9 mouse cellular contexts compared by ENCODE assay signal in genomic region chr3:4796909-4797566, GRCm38 (mm10).
DNase-seq lines count a peak whose midpoint lies in the region; ATAC-seq lines count a peak whose summit lies in the region.
"Had no signal": no experiment of that assay in that cellular context is flagged by ENCODE, and none has a peak within 500 bp of the region (broad histone marks: within the 10 kb centered on the region; RNA-seq: fewer than 3 reads in every experiment).

No protein-coding gene starts in this region.

- H3K27ac ChIP-seq in hindbrain, embryonic 14.5 days, result peak overlapping the region; percentile 75
- no peak overlapping the region for H3K27ac ChIP-seq in limb, embryonic 15.5 days
- H3K27ac ChIP-seq in kidney, embryonic 16.5 days (ENCODE audit: low read length), result no peak overlapping the region
- H3K27ac ChIP-seq: heart, embryonic 15.5 days had no signal

- ATAC-seq in hindbrain, embryonic 14.5 days (ENCODE audit: low FRiP score), result peak; percentile 86
- 0 out of 2 replicates have a peak, but pooled peaks have one; percentile 35 for ATAC-seq in limb, embryonic 15.5 days (ENCODE audit: insufficient number of reproducible peaks, low FRiP score, low TSS enrichment, low read depth)
- ATAC-seq in kidney, embryonic 16.5 days (ENCODE audit: low FRiP score, low TSS enrichment), result no peak

- intact Hi-C loops in heart, postnatal 25 days (cut with DNase I), result no loop called here

- peaks cover 5% of the 10 kb centered on the region; the same call in 1 of the 2 replicates for H3K4me1 ChIP-seq in hindbrain, embryonic 14.5 days (replicated peaks; ENCODE audit: control insufficient read depth, insufficient read depth, low read length)
- H3K4me1 ChIP-seq in limb, embryonic 15.5 days, result no peaks in the 10 kb centered on the region
- no peaks in the 10 kb centered on the region for H3K4me1 ChIP-seq in kidney, embryonic 16.5 days (ENCODE audit: insufficient read depth, low read length)
- H3K4me1 ChIP-seq: heart, embryonic 15.5 days had no signal

- peak; percentile 74 for DNase-seq in Muller cell, postnatal 12 days (ENCODE audit: inconsistent ontology term)
- DNase-seq in cerebellum, adult 8-10 months, result peak; percentile 15
- peak; percentile 79 for DNase-seq in hindbrain, embryonic 14.5 days (ENCODE audit: low spot score)
- no peak for DNase-seq in adrenal gland, postnatal 4 days (ENCODE audit: low spot score in 2 of 2)
- no peak for DNase-seq in T-cell, adult 2 months (ENCODE audit: low spot score)
- DNase-seq in heart, postnatal 25 days (ENCODE audit: low spot score), result no peak

- H3K27me3 ChIP-seq in hindbrain, embryonic 14.5 days (ENCODE audit: control insufficient read depth, insufficient read depth, low read length), result no peaks in the 10 kb centered on the region
- no peaks in the 10 kb centered on the region for H3K27me3 ChIP-seq in limb, embryonic 15.5 days
- no peaks in the 10 kb centered on the region for H3K27me3 ChIP-seq in kidney, embryonic 16.5 days (ENCODE audit: insufficient read depth, low read length)
- H3K27me3 ChIP-seq: heart, embryonic 15.5 days had no signal

- peak overlapping the region; percentile 50 for H3K4me2 ChIP-seq in hindbrain, embryonic 14.5 days (replicated peaks)
- no peak overlapping the region for H3K4me2 ChIP-seq in limb, embryonic 15.5 days
- H3K4me2 ChIP-seq in kidney, embryonic 16.5 days (replicated peaks; ENCODE audit: low read depth, low read length), result no peak overlapping the region
- H3K4me2 ChIP-seq: heart, embryonic 15.5 days had no signal

- H3K9ac ChIP-seq in hindbrain, embryonic 14.5 days, result peak overlapping the region; percentile 63
- H3K9ac ChIP-seq in limb, embryonic 15.5 days, result no peak overlapping the region
- no peak overlapping the region for H3K9ac ChIP-seq in kidney, embryonic 16.5 days (replicated peaks; ENCODE audit: low read length)
- H3K9ac ChIP-seq: heart, embryonic 15.5 days had no signal

- H3K4me3 ChIP-seq in hindbrain, embryonic 14.5 days (replicated peaks; ENCODE audit: low read length), result peak overlapping the region; percentile 39
- no peak overlapping the region for H3K4me3 ChIP-seq in limb, embryonic 15.5 days
- H3K4me3 ChIP-seq in kidney, embryonic 16.5 days (ENCODE audit: low read length), result no peak overlapping the region
- H3K4me3 ChIP-seq: heart, embryonic 15.5 days had no signal

- H3K36me3 ChIP-seq in hindbrain, embryonic 14.5 days (replicated peaks; ENCODE audit: control insufficient read depth, insufficient read depth), result no peaks in the 10 kb centered on the region
- no peaks in the 10 kb centered on the region for H3K36me3 ChIP-seq in limb, embryonic 15.5 days
- H3K36me3 ChIP-seq in kidney, embryonic 16.5 days (ENCODE audit: insufficient read depth, low read length), result no peaks in the 10 kb centered on the region
- H3K36me3 ChIP-seq: heart, embryonic 15.5 days had no signal

- WGBS in hindbrain, embryonic 14.5 days, result 25% methylated on average over 8 of the region's 8 CpGs
- WGBS in limb, embryonic 15.5 days, result 55% methylated on average over 8 of the region's 8 CpGs
- WGBS in kidney, embryonic 16.5 days, result 77% methylated on average over 8 of the region's 8 CpGs

- no peaks in the 10 kb centered on the region for H3K9me3 ChIP-seq in hindbrain, embryonic 14.5 days (ENCODE audit: control insufficient read depth, low read length)
- H3K9me3 ChIP-seq in limb, embryonic 15.5 days, result no peaks in the 10 kb centered on the region
- no peaks in the 10 kb centered on the region for H3K9me3 ChIP-seq in kidney, embryonic 16.5 days (ENCODE audit: low read length)
- H3K9me3 ChIP-seq: heart, embryonic 15.5 days had no signal

Comparison
In these comparisons a context has a peak if more than half of its experiments do, and no peak if none do; other contexts are left out.
1. DNase-seq: peak in Muller cell, postnatal 12 days (single experiment), cerebellum, adult 8-10 months (single experiment) and hindbrain, embryonic 14.5 days (single experiment); none in adrenal gland, postnatal 4 days (0 of 2), T-cell, adult 2 months (single experiment) and heart, postnatal 25 days (single experiment).